Mouse (Mus musculus): Measurements from ENCODE around the gene Acer3. TPM values are rescaled to one million over a fixed set of nuclear protein-coding genes. Genes with fewer than 3 reads are reported as not detected.

The Acer3 gene
- polyA plus RNA-seq, 1 experiment from 2014 or later = 28.3 TPM

- peaks cover 8% of the 10 kb centered on the region; the same call in 1 of the 2 replicates for H3K4me1 ChIP-seq (ENCODE audit: control insufficient read depth, insufficient read depth, low read length)
- no peak for ATAC-seq (ENCODE audit: low read depth)
- H3K27me3 ChIP-seq (ENCODE audit: control insufficient read depth, insufficient read depth, low read length) = no peaks in the 10 kb centered on the region
- H3K9me3 ChIP-seq (ENCODE audit: control insufficient read depth, low read length) = no peaks in the 10 kb centered on the region
- no peak overlapping the region for H3K4me2 ChIP-seq (ENCODE audit: low read depth, low read length)
- WGBS = 68% methylated on average over 6 of the region's 6 CpGs
- H3K27ac ChIP-seq (ENCODE audit: low read depth, low read length) = no peak overlapping the region
- H3K36me3 ChIP-seq (ENCODE audit: control insufficient read depth, insufficient read depth, low read length) = no peaks in the 10 kb centered on the region
- no peak overlapping the region for H3K4me3 ChIP-seq (ENCODE audit: low read depth, low read length)
- no peak overlapping the region for H3K9ac ChIP-seq (replicated peaks; ENCODE audit: low read depth, low read length)
Measured at GRCm38 (mm10) chr7:98310266-98310665, 10.7 kb downstream of the Acer3 start.

- peak; percentile 99 for ATAC-seq (ENCODE audit: low read depth)
- WGBS = under 1% methylated on average over 53 of the region's 53 CpGs
- no peaks in the 10 kb centered on the region for H3K27me3 ChIP-seq (ENCODE audit: control insufficient read depth, insufficient read depth, low read length)
- peak overlapping the region; percentile 76 for H3K9ac ChIP-seq (replicated peaks; ENCODE audit: low read depth, low read length)
- H3K4me1 ChIP-seq (ENCODE audit: control insufficient read depth, insufficient read depth, low read length) = peaks cover 8% of the 10 kb centered on the region; the same call in 1 of the 2 replicates
- no peaks in the 10 kb centered on the region for H3K9me3 ChIP-seq (ENCODE audit: control insufficient read depth, low read length)
- peak overlapping the region; percentile 83 for H3K4me3 ChIP-seq (ENCODE audit: low read depth, low read length)
- no peaks in the 10 kb centered on the region for H3K36me3 ChIP-seq (ENCODE audit: control insufficient read depth, insufficient read depth, low read length)
- H3K4me2 ChIP-seq (ENCODE audit: low read depth, low read length) = peak overlapping the region; percentile 83
- H3K27ac ChIP-seq (ENCODE audit: low read depth, low read length) = peak overlapping the region; percentile 57
Measured at GRCm38 (mm10) chr7:98309219-98310030, 11.6 kb downstream of the Acer3 start.

- WGBS = 1% methylated on average over 33 of the region's 33 CpGs
- peak overlapping the region; percentile 76 for H3K9ac ChIP-seq (replicated peaks; ENCODE audit: low read depth, low read length)
- ATAC-seq (ENCODE audit: low read depth) = no peak; the same call in none of the 2 replicates
- H3K36me3 ChIP-seq (ENCODE audit: control insufficient read depth, insufficient read depth, low read length) = no peaks in the 10 kb centered on the region
- peak overlapping the region; percentile 57 for H3K27ac ChIP-seq (ENCODE audit: low read depth, low read length)
- H3K27me3 ChIP-seq (ENCODE audit: control insufficient read depth, insufficient read depth, low read length) = no peaks in the 10 kb centered on the region
- H3K9me3 ChIP-seq (ENCODE audit: control insufficient read depth, low read length) = no peaks in the 10 kb centered on the region
- peak overlapping the region; percentile 83 for H3K4me2 ChIP-seq (ENCODE audit: low read depth, low read length)
- peak overlapping the region; percentile 83 for H3K4me3 ChIP-seq (ENCODE audit: low read depth, low read length)
- peaks cover 8% of the 10 kb centered on the region; the same call in 1 of the 2 replicates for H3K4me1 ChIP-seq (ENCODE audit: control insufficient read depth, insufficient read depth, low read length)
Measured at GRCm38 (mm10) chr7:98308607-98309218, 12.3 kb downstream of the Acer3 start.

GRCm38 (mm10) chr7:98307921-98308606, 12.9 kb downstream of the Acer3 start:
- WGBS = 39% methylated on average over 9 of the region's 9 CpGs
- no peaks in the 10 kb centered on the region for H3K27me3 ChIP-seq (ENCODE audit: control insufficient read depth, insufficient read depth, low read length)
- H3K9ac ChIP-seq (replicated peaks; ENCODE audit: low read depth, low read length) = peak overlapping the region; percentile 76; the same call in 1 of the 2 replicates
- H3K4me1 ChIP-seq (ENCODE audit: control insufficient read depth, insufficient read depth, low read length) = peaks cover 8% of the 10 kb centered on the region; the same call in 1 of the 2 replicates
- peak overlapping the region; percentile 83 for H3K4me2 ChIP-seq (ENCODE audit: low read depth, low read length)
- H3K4me3 ChIP-seq (ENCODE audit: low read depth, low read length) = peak overlapping the region; percentile 83
- ATAC-seq (ENCODE audit: low read depth) = no peak
- H3K36me3 ChIP-seq (ENCODE audit: control insufficient read depth, insufficient read depth, low read length) = no peaks in the 10 kb centered on the region
- no peak overlapping the region for H3K27ac ChIP-seq (ENCODE audit: low read depth, low read length)
- H3K9me3 ChIP-seq (ENCODE audit: control insufficient read depth, low read length) = no peaks in the 10 kb centered on the region

GRCm38 (mm10) chr7:98307411-98307810, 13.6 kb downstream of the Acer3 start:
- peak overlapping the region; percentile 3; the same call in 1 of the 2 replicates for H3K4me2 ChIP-seq (ENCODE audit: low read depth, low read length)
- H3K4me3 ChIP-seq (ENCODE audit: low read depth, low read length) = no peak overlapping the region
- H3K27me3 ChIP-seq (ENCODE audit: control insufficient read depth, insufficient read depth, low read length) = no peaks in the 10 kb centered on the region
- 95% methylated on average over 2 of the region's 2 CpGs for WGBS
- no peak overlapping the region for H3K9ac ChIP-seq (replicated peaks; ENCODE audit: low read depth, low read length)
- peaks cover 8% of the 10 kb centered on the region; the same call in 1 of the 2 replicates for H3K4me1 ChIP-seq (ENCODE audit: control insufficient read depth, insufficient read depth, low read length)
- ATAC-seq (ENCODE audit: low read depth) = no peak
- H3K9me3 ChIP-seq (ENCODE audit: control insufficient read depth, low read length) = no peaks in the 10 kb centered on the region
- H3K27ac ChIP-seq (ENCODE audit: low read depth, low read length) = no peak overlapping the region
- H3K36me3 ChIP-seq (ENCODE audit: control insufficient read depth, insufficient read depth, low read length) = no peaks in the 10 kb centered on the region

- Histone ChIP-seq H3K36me3 (ENCODE audit: control insufficient read depth, insufficient read depth, low read length) (no peaks in the 10 kb centered on the region), H3K9me3 (ENCODE audit: control insufficient read depth, low read length) (no peaks in the 10 kb centered on the region), H3K4me1 (ENCODE audit: control insufficient read depth, insufficient read depth, low read length) (no peaks in the 10 kb centered on the region), H3K27ac (ENCODE audit: low read depth, low read length) (no peak overlapping the region), H3K27me3 (ENCODE audit: control insufficient read depth, insufficient read depth, low read length) (no peaks in the 10 kb centered on the region), H3K4me2 (ENCODE audit: low read depth, low read length) (no peak overlapping the region), H3K4me3 (ENCODE audit: low read depth, low read length) (no peak overlapping the region), H3K9ac (replicated peaks; ENCODE audit: low read depth, low read length) (no peak overlapping the region)
- WGBS = 97% methylated on average over 1 of the region's 1 CpGs
- no peak for ATAC-seq (ENCODE audit: low read depth)
Measured at GRCm38 (mm10) chr7:98292901-98293300, 28.1 kb downstream of the Acer3 start.

- Histone ChIP-seq H3K27ac (ENCODE audit: low read depth, low read length) (no peak overlapping the region), H3K36me3 (ENCODE audit: control insufficient read depth, insufficient read depth, low read length) (no peaks in the 10 kb centered on the region), H3K4me3 (ENCODE audit: low read depth, low read length) (no peak overlapping the region), H3K27me3 (ENCODE audit: control insufficient read depth, insufficient read depth, low read length) (no peaks in the 10 kb centered on the region), H3K9me3 (ENCODE audit: control insufficient read depth, low read length) (no peaks in the 10 kb centered on the region), H3K4me2 (ENCODE audit: low read depth, low read length) (no peak overlapping the region), H3K4me1 (ENCODE audit: control insufficient read depth, insufficient read depth, low read length) (no peaks in the 10 kb centered on the region), H3K9ac (replicated peaks; ENCODE audit: low read depth, low read length) (no peak overlapping the region)
- ATAC-seq (ENCODE audit: low read depth) = no peak
- WGBS = 45% methylated on average over 3 of the region's 3 CpGs
Measured at GRCm38 (mm10) chr7:98289585-98289984, 31.4 kb downstream of the Acer3 start.

GRCm38 (mm10) chr7:98276263-98276662, 44.7 kb downstream of the Acer3 start:
- Histone ChIP-seq H3K36me3 (ENCODE audit: control insufficient read depth, insufficient read depth, low read length) (no peaks in the 10 kb centered on the region), H3K9me3 (ENCODE audit: control insufficient read depth, low read length) (0 out of 2 replicates have a peak, but pooled peaks cover 2% of the 10 kb centered on the region), H3K9ac (replicated peaks; ENCODE audit: low read depth, low read length) (no peak overlapping the region), H3K4me3 (ENCODE audit: low read depth, low read length) (no peak overlapping the region), H3K27ac (ENCODE audit: low read depth, low read length) (no peak overlapping the region), H3K27me3 (ENCODE audit: control insufficient read depth, insufficient read depth, low read length) (no peaks in the 10 kb centered on the region), H3K4me2 (ENCODE audit: low read depth, low read length) (no peak overlapping the region), H3K4me1 (ENCODE audit: control insufficient read depth, insufficient read depth, low read length) (no peaks in the 10 kb centered on the region)
- no peak for ATAC-seq (ENCODE audit: low read depth)

All from neural tube, embryonic 14.5 days (tissue).